Mouse (Mus musculus) forebrain, embryonic 11.5 days (tissue): Measurements from ENCODE around the gene Slc7a7. TPM values are rescaled to one million over a fixed set of nuclear protein-coding genes. Genes with fewer than 3 reads are reported as not detected.

Experiments used
- ATAC-seq: fragments of 200-750 bp; cut with Nextera tagmentation; replicated peaks from 2 replicates; pipeline ENCODE4 v1.8.0; 2017; ENCODE audit warnings: moderate TSS enrichment; ENCODE audit not compliant: low FRiP score
- DNase-seq: peaks from one replicate; pipeline ENCODE4 v3.0.0-alpha.2; 2017; ENCODE audit warnings: low spot score
- H3K27ac ChIP-seq: fragments of 300-500 bp; sonication (generic); 2 replicates; pipeline ENCODE4 v1.5.1; 2014; ENCODE audit warnings: low read depth, low read length
- H3K27me3 ChIP-seq: fragments of 300-500 bp; sonication (generic); 2 replicates; pipeline ENCODE4 v1.6.1; 2014; ENCODE audit warnings: mild to moderate bottlenecking, low read length, mixed read lengths; ENCODE audit not compliant: control insufficient read depth, insufficient read depth
- H3K36me3 ChIP-seq: fragments of 300-500 bp; sonication (generic); 2 replicates; pipeline ENCODE4 v1.6.1; 2014; ENCODE audit warnings: mild to moderate bottlenecking, low read length, moderate library complexity, mixed read lengths; ENCODE audit not compliant: control insufficient read depth, insufficient read depth
- H3K4me1 ChIP-seq: fragments of 300-500 bp; sonication (generic); replicated peaks from 2 replicates; pipeline ENCODE4 v1.6.1; 2014; ENCODE audit warnings: low read length, mixed read lengths; ENCODE audit not compliant: control insufficient read depth, insufficient read depth
- H3K4me2 ChIP-seq: fragments of 300-500 bp; sonication (generic); 2 replicates; pipeline ENCODE4 v1.6.1; 2014; ENCODE audit warnings: low read depth, mild to moderate bottlenecking, low read length, moderate library complexity, mixed read lengths; ENCODE audit not compliant: severe bottlenecking
- H3K4me3 ChIP-seq: fragments of 300-500 bp; sonication (generic); 2 replicates; pipeline ENCODE4 v1.5.1; 2014; ENCODE audit warnings: low read depth, low read length
- H3K9ac ChIP-seq: fragments of 300-500 bp; sonication (generic); 2 replicates; pipeline ENCODE4 v1.6.1; 2014; ENCODE audit warnings: low read length
- H3K9me3 ChIP-seq: fragments of 300-500 bp; sonication (generic); 2 replicates; pipeline ENCODE4 v1.6.1; 2016; ENCODE audit warnings: low read length, mixed read lengths; ENCODE audit not compliant: control insufficient read depth
- WGBS: fragments of 180-500 bp; shearing (Covaris S2); extraction: QIAGEN DNeasy Blood & Tissue Kit; methylation state at CpG from one replicate; pipeline ENCODE4 v1.1.7; 2014; 5-methylcytosine and 5-hydroxymethylcytosine counted together
- polyA plus RNA-seq: library from polyadenylated mRNA; unstranded; fragments of >200 nt; fragmentation: Nextera tagmentation; extraction: Ambion mirVana; gene quantifications from 2 replicates; pipeline ENCODE4 v1.2.1, GENCODE M21; 2014

Slc7a7 gene
- polyA plus RNA-seq, 1 experiment from 2014 or later, result 4.5 TPM

GRCm38 (mm10) chr14:54409980-54410810 lies 7.4 kb downstream of the Slc7a7 start:
- ATAC-seq, result no peak
- Histone ChIP-seq H3K4me3 (no peak overlapping the region), H3K4me1 (peaks cover 9% of the 10 kb centered on the region), H3K9me3 (no peaks in the 10 kb centered on the region), H3K4me2 (no peak overlapping the region), H3K9ac (peak overlapping the region; percentile 44; the same call in 1 of the 2 replicates), H3K36me3 (no peaks in the 10 kb centered on the region), H3K27me3 (peaks cover 6% of the 10 kb centered on the region; the same call in 1 of the 2 replicates), H3K27ac (no peak overlapping the region)
- WGBS, result 45% methylated on average over 17 of the region's 17 CpGs
- DNase-seq, result no peak

- H3K36me3 ChIP-seq, result no peaks in the 10 kb centered on the region
- H3K4me3 ChIP-seq, result no peak overlapping the region
- H3K27ac ChIP-seq, result no peak overlapping the region
- no peak for DNase-seq
- H3K9me3 ChIP-seq, result no peaks in the 10 kb centered on the region
- no peak overlapping the region for H3K9ac ChIP-seq
- H3K4me1 ChIP-seq, result peaks cover 8% of the 10 kb centered on the region
- peaks cover 3% of the 10 kb centered on the region; the same call in 1 of the 2 replicates for H3K27me3 ChIP-seq
- 84% methylated on average over 7 of the region's 7 CpGs for WGBS
- no peak overlapping the region for H3K4me2 ChIP-seq
- no peak for ATAC-seq
These were observed 8.4 kb downstream of the Slc7a7 start for GRCm38 (mm10) chr14:54409057-54409645.

- DNase-seq, result no peak
- Histone ChIP-seq H3K9me3 (no peaks in the 10 kb centered on the region), H3K4me3 (no peak overlapping the region), H3K9ac (no peak overlapping the region), H3K36me3 (no peaks in the 10 kb centered on the region), H3K27me3 (no peaks in the 10 kb centered on the region), H3K27ac (no peak overlapping the region), H3K4me1 (0 out of 2 replicates have a peak, but pooled peaks cover 3% of the 10 kb centered on the region), H3K4me2 (no peak overlapping the region)
- WGBS, result 77% methylated on average over 25 of the region's 25 CpGs
- ATAC-seq, result no peak; the same call in 1 of the 2 replicates
These were observed 9.1 kb downstream of the Slc7a7 start for GRCm38 (mm10) chr14:54408336-54409056.

- H3K36me3 ChIP-seq, result no peaks in the 10 kb centered on the region
- DNase-seq (no peak), ATAC-seq (no peak)
- no peaks in the 10 kb centered on the region for H3K27me3 ChIP-seq
- H3K4me2 ChIP-seq, result no peak overlapping the region
- 82% methylated on average over 3 of the region's 3 CpGs for WGBS
- H3K27ac ChIP-seq, result no peak overlapping the region
- H3K4me1 ChIP-seq, result no peaks in the 10 kb centered on the region
- no peak overlapping the region for H3K9ac ChIP-seq
- no peaks in the 10 kb centered on the region for H3K9me3 ChIP-seq
- no peak overlapping the region for H3K4me3 ChIP-seq
These were observed 15.9 kb downstream of the Slc7a7 start for GRCm38 (mm10) chr14:54401723-54402122.

GRCm38 (mm10) chr14:54398921-54399382 lies 18.6 kb downstream of the Slc7a7 start:
- no peaks in the 10 kb centered on the region for H3K36me3 ChIP-seq
- H3K4me3 ChIP-seq, result no peak overlapping the region
- no peaks in the 10 kb centered on the region for H3K4me1 ChIP-seq
- no peak for ATAC-seq
- no peak overlapping the region for H3K9ac ChIP-seq
- no peak for DNase-seq
- no peak overlapping the region for H3K27ac ChIP-seq
- H3K27me3 ChIP-seq, result no peaks in the 10 kb centered on the region
- H3K9me3 ChIP-seq, result no peaks in the 10 kb centered on the region
- H3K4me2 ChIP-seq, result no peak overlapping the region
- WGBS, result 67% methylated on average over 8 of the region's 8 CpGs

GRCm38 (mm10) chr14:54398528-54398916 lies 19.1 kb downstream of the Slc7a7 start:
- Histone ChIP-seq H3K9ac (no peak overlapping the region), H3K27ac (no peak overlapping the region), H3K4me2 (no peak overlapping the region), H3K4me1 (no peaks in the 10 kb centered on the region), H3K9me3 (no peaks in the 10 kb centered on the region), H3K27me3 (no peaks in the 10 kb centered on the region), H3K36me3 (no peaks in the 10 kb centered on the region), H3K4me3 (no peak overlapping the region)
- 82% methylated on average over 7 of the region's 7 CpGs for WGBS
- DNase-seq, result no peak
- ATAC-seq, result no peak

- Histone ChIP-seq H3K9me3 (no peaks in the 10 kb centered on the region), H3K36me3 (no peaks in the 10 kb centered on the region), H3K4me1 (no peaks in the 10 kb centered on the region), H3K4me3 (no peak overlapping the region), H3K27me3 (no peaks in the 10 kb centered on the region), H3K9ac (no peak overlapping the region), H3K27ac (no peak overlapping the region), H3K4me2 (no peak overlapping the region)
- DNase-seq (no peak), ATAC-seq (no peak)
- WGBS, result 91% methylated on average over 7 of the region's 7 CpGs
These were observed 19.6 kb downstream of the Slc7a7 start for GRCm38 (mm10) chr14:54397872-54398527.

GRCm38 (mm10) chr14:54396685-54397084 lies 20.9 kb downstream of the Slc7a7 start:
- Histone ChIP-seq H3K27ac (no peak overlapping the region), H3K9ac (no peak overlapping the region), H3K4me2 (no peak overlapping the region), H3K9me3 (no peaks in the 10 kb centered on the region), H3K4me1 (no peaks in the 10 kb centered on the region), H3K36me3 (no peaks in the 10 kb centered on the region), H3K27me3 (no peaks in the 10 kb centered on the region), H3K4me3 (no peak overlapping the region)
- DNase-seq (no peak), ATAC-seq (no peak)
- 88% methylated on average over 7 of the region's 7 CpGs for WGBS
